Mouse (Mus musculus): ENCODE results near the gene Nop53. TPM values are rescaled to one million over a fixed set of nuclear protein-coding genes. Genes with fewer than 3 reads are reported as not detected.
A peak's percentile ranks its signal among the peaks of the same experiment; 100 is the strongest.

Gene Nop53
- polyA plus RNA-seq, 1 experiment from 2014 or later = 196 TPM

- Histone ChIP-seq H3K4me2 (no peak overlapping the region), H3K36me3 (peaks cover 64% of the 10 kb centered on the region), H3K27me3 (no peaks in the 10 kb centered on the region), H3K4me1 (no peaks in the 10 kb centered on the region; the same call in 1 of the 2 replicates), H3K27ac (no peak overlapping the region), H3K4me3 (no peak overlapping the region), H3K9me3 (no peaks in the 10 kb centered on the region), H3K9ac (no peak overlapping the region)
- WGBS = 82% methylated on average over 5 of the region's 5 CpGs
- ATAC-seq (ENCODE audit: insufficient number of reproducible peaks, low FRiP score, low TSS enrichment, low read depth) = no peak
Measured at GRCm38 (mm10) chr7:15937491-15937890, 8.4 kb downstream of the Nop53 start.

- peak overlapping the region; percentile 39 for H3K27ac ChIP-seq
- H3K9ac ChIP-seq = no peak overlapping the region
- WGBS = 46% methylated on average over 16 of the region's 16 CpGs
- 0 out of 2 replicates have a peak, but pooled peaks have one; percentile 23 for ATAC-seq (ENCODE audit: insufficient number of reproducible peaks, low FRiP score, low TSS enrichment, low read depth)
- H3K4me3 ChIP-seq = no peak overlapping the region
- no peak overlapping the region for H3K4me2 ChIP-seq
- H3K36me3 ChIP-seq = peaks cover 26% of the 10 kb centered on the region
- H3K27me3 ChIP-seq = no peaks in the 10 kb centered on the region
- no peaks in the 10 kb centered on the region; the same call in 1 of the 2 replicates for H3K4me1 ChIP-seq
- no peaks in the 10 kb centered on the region for H3K9me3 ChIP-seq
Measured at GRCm38 (mm10) chr7:15933437-15934359, 12.2 kb downstream of the Nop53 start.

GRCm38 (mm10) chr7:15931635-15932034 is 14.2 kb downstream of the Nop53 start:
- WGBS = 65% methylated on average over 3 of the region's 3 CpGs
- no peak overlapping the region for H3K27ac ChIP-seq
- ATAC-seq (ENCODE audit: insufficient number of reproducible peaks, low FRiP score, low TSS enrichment, low read depth) = no peak
- no peaks in the 10 kb centered on the region for H3K27me3 ChIP-seq
- no peak overlapping the region for H3K4me3 ChIP-seq
- H3K4me1 ChIP-seq = no peaks in the 10 kb centered on the region; the same call in 1 of the 2 replicates
- H3K4me2 ChIP-seq = no peak overlapping the region
- peaks cover 6% of the 10 kb centered on the region; the same call in 1 of the 2 replicates for H3K36me3 ChIP-seq
- H3K9me3 ChIP-seq = no peaks in the 10 kb centered on the region
- no peak overlapping the region for H3K9ac ChIP-seq

- WGBS = 60% methylated on average over 2 of the region's 2 CpGs
- H3K4me1 ChIP-seq = no peaks in the 10 kb centered on the region; the same call in 1 of the 2 replicates
Measured at GRCm38 (mm10) chr7:15930543-15930942, 15.3 kb downstream of the Nop53 start.

GRCm38 (mm10) chr7:15929910-15930309 is 16.0 kb downstream of the Nop53 start:
- Histone ChIP-seq H3K36me3 (no peaks in the 10 kb centered on the region), H3K27ac (no peak overlapping the region), H3K9ac (no peak overlapping the region), H3K4me2 (no peak overlapping the region), H3K9me3 (no peaks in the 10 kb centered on the region), H3K27me3 (no peaks in the 10 kb centered on the region), H3K4me3 (no peak overlapping the region), H3K4me1 (no peaks in the 10 kb centered on the region; the same call in 1 of the 2 replicates)
- ATAC-seq (ENCODE audit: insufficient number of reproducible peaks, low FRiP score, low TSS enrichment, low read depth) = no peak
- WGBS = 42% methylated on average over 4 of the region's 4 CpGs

More at GRCm38 (mm10) chr7:15930543-15930942, 15.3 kb downstream of the Nop53 start:
- no peak for ATAC-seq (ENCODE audit: insufficient number of reproducible peaks, low FRiP score, low TSS enrichment, low read depth)
- no peaks in the 10 kb centered on the region for H3K27me3 ChIP-seq
- H3K4me2 ChIP-seq = no peak overlapping the region
- H3K9ac ChIP-seq = no peak overlapping the region
- no peak overlapping the region for H3K4me3 ChIP-seq
- no peaks in the 10 kb centered on the region for H3K9me3 ChIP-seq
- no peaks in the 10 kb centered on the region for H3K36me3 ChIP-seq
- H3K27ac ChIP-seq = no peak overlapping the region

GRCm38 (mm10) chr7:15922220-15922773 is 23.6 kb downstream of the Nop53 start, which contains the start of gene Selenow:
TSS of gene Selenow (minus strand) at chr7:15922402.
- peaks cover 25% of the 10 kb centered on the region for H3K4me1 ChIP-seq
- peak within 1 kb of the TSS; percentile 65 for H3K9ac ChIP-seq
- WGBS = under 1% methylated on average over 33 of the region's 33 CpGs
- H3K9me3 ChIP-seq = no peaks in the 10 kb centered on the region
- peak within 1 kb of the TSS; percentile 63 for H3K4me3 ChIP-seq
- ATAC-seq (ENCODE audit: insufficient number of reproducible peaks, low FRiP score, low TSS enrichment, low read depth) = peak; percentile 95
- peak within 1 kb of the TSS; percentile 73 for H3K4me2 ChIP-seq
- H3K27me3 ChIP-seq = no peaks in the 10 kb centered on the region
- H3K36me3 ChIP-seq = peaks cover 27% of the 10 kb centered on the region
- peak within 1 kb of the TSS; percentile 95 for H3K27ac ChIP-seq

GRCm38 (mm10) chr7:15921796-15922195 is 24.1 kb downstream of the Nop53 start:
- Histone ChIP-seq H3K27me3 (no peaks in the 10 kb centered on the region), H3K36me3 (peaks cover 32% of the 10 kb centered on the region), H3K4me1 (peaks cover 25% of the 10 kb centered on the region), H3K4me2 (peak overlapping the region; percentile 73), H3K9me3 (no peaks in the 10 kb centered on the region), H3K4me3 (peak overlapping the region; percentile 63), H3K9ac (peak overlapping the region; percentile 65), H3K27ac (peak overlapping the region; percentile 95)
- 0% methylated on average over 10 of the region's 10 CpGs for WGBS
- peak; percentile 36; the same call in 1 of the 2 replicates for ATAC-seq (ENCODE audit: insufficient number of reproducible peaks, low FRiP score, low TSS enrichment, low read depth)

GRCm38 (mm10) chr7:15920645-15921190 is 25.2 kb downstream of the Nop53 start:
- H3K4me3 ChIP-seq = peak overlapping the region; percentile 63
- no peaks in the 10 kb centered on the region for H3K9me3 ChIP-seq
- H3K4me1 ChIP-seq = peaks cover 25% of the 10 kb centered on the region
- H3K36me3 ChIP-seq = peaks cover 35% of the 10 kb centered on the region
- no peak overlapping the region for H3K27ac ChIP-seq
- H3K4me2 ChIP-seq = peak overlapping the region; percentile 73
- H3K9ac ChIP-seq = peak overlapping the region; percentile 65; the same call in 1 of the 2 replicates
- no peak for ATAC-seq (ENCODE audit: insufficient number of reproducible peaks, low FRiP score, low TSS enrichment, low read depth)
- 77% methylated on average over 6 of the region's 6 CpGs for WGBS
- H3K27me3 ChIP-seq = no peaks in the 10 kb centered on the region

- WGBS = 93% methylated on average over 9 of the region's 9 CpGs
- no peak overlapping the region for H3K9ac ChIP-seq
- no peaks in the 10 kb centered on the region for H3K27me3 ChIP-seq
- no peak for ATAC-seq (ENCODE audit: insufficient number of reproducible peaks, low FRiP score, low TSS enrichment, low read depth)
- no peak overlapping the region for H3K27ac ChIP-seq
- H3K4me2 ChIP-seq = 0 out of 2 replicates have a peak overlapping the region, but pooled peaks have one; percentile 73
- H3K9me3 ChIP-seq = no peaks in the 10 kb centered on the region
- H3K4me3 ChIP-seq = no peak overlapping the region
- peaks cover 25% of the 10 kb centered on the region for H3K4me1 ChIP-seq
- peaks cover 35% of the 10 kb centered on the region for H3K36me3 ChIP-seq
Measured at GRCm38 (mm10) chr7:15919947-15920346, 25.9 kb downstream of the Nop53 start.

GRCm38 (mm10) chr7:15918371-15918770 is 27.5 kb downstream of the Nop53 start:
- H3K27ac ChIP-seq = no peak overlapping the region
- ATAC-seq (ENCODE audit: insufficient number of reproducible peaks, low FRiP score, low TSS enrichment, low read depth) = no peak
- H3K36me3 ChIP-seq = peaks cover 35% of the 10 kb centered on the region
- H3K9ac ChIP-seq = no peak overlapping the region
- no peaks in the 10 kb centered on the region for H3K9me3 ChIP-seq
- peaks cover 25% of the 10 kb centered on the region for H3K4me1 ChIP-seq
- no peak overlapping the region for H3K4me2 ChIP-seq
- no peak overlapping the region for H3K4me3 ChIP-seq
- H3K27me3 ChIP-seq = no peaks in the 10 kb centered on the region

GRCm38 (mm10) chr7:15916996-15917395 is 28.9 kb downstream of the Nop53 start:
- Histone ChIP-seq H3K27me3 (no peaks in the 10 kb centered on the region), H3K4me1 (peaks cover 18% of the 10 kb centered on the region), H3K9ac (no peak overlapping the region), H3K9me3 (no peaks in the 10 kb centered on the region), H3K36me3 (peaks cover 35% of the 10 kb centered on the region), H3K27ac (no peak overlapping the region), H3K4me3 (no peak overlapping the region), H3K4me2 (no peak overlapping the region)
- no peak for ATAC-seq (ENCODE audit: insufficient number of reproducible peaks, low FRiP score, low TSS enrichment, low read depth)
- 73% methylated on average over 4 of the region's 4 CpGs for WGBS

Data from limb, embryonic 15.5 days (tissue).